Mouse (Mus musculus): ENCODE data around the gene Rassf6. TPM values are rescaled to one million over a fixed set of nuclear protein-coding genes. Genes with fewer than 3 reads are reported as not detected.

Gene Rassf6
- polyA plus RNA-seq, 1 experiment, result 0.55 TPM

DNA sequence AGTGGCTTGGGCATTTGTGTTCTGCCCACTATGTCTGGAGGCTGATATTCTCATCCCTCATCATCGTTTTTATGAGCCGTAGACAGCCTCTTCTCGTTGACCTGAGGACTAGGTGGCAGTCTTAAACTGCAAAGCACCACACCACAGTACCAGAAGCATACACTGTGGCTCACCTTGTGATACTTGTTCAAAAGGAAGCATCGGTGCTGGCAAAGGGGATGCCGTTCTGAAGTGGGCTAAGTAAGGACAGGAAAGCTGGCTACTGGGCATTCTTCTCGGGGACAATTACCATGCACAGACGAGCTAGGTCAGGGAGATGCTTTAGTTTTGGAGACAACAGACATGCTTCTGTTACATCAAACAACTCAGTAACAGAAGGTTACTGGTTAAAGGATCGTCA lies 21.4 kb upstream of the Rassf6 start:
- H3K4me3 ChIP-seq (ENCODE audit: extremely low read depth, insufficient read depth, insufficient read length), result no peak overlapping the region
- H3K27ac ChIP-seq (ENCODE audit: insufficient read depth, low read length), result no peak overlapping the region
- no peak for DNase-seq (ENCODE audit: low read depth in 1 of 2, low spot score in 2 of 2)
- no peaks in the 10 kb centered on the region for H3K4me1 ChIP-seq (ENCODE audit: control insufficient read depth, insufficient read depth, insufficient read length)
- TF ChIP-seq POLR2A (IDR thresholded peaks at IDR 0.05; ENCODE audit: low read depth, low read length), result no peak
- no peak for TF ChIP-seq CTCF (IDR thresholded peaks at IDR 0.05; ENCODE audit: extremely low read depth, insufficient read depth, insufficient read length, insufficient replicate concordance)
- H3K27me3 ChIP-seq (ENCODE audit: control insufficient read depth, insufficient read depth, low read length), result no peaks in the 10 kb centered on the region
- 47% methylated on average over 8 of the region's 8 CpGs for WGBS
- H3K36me3 ChIP-seq (ENCODE audit: control insufficient read depth, insufficient read depth, low read length), result no peaks in the 10 kb centered on the region

DNA sequence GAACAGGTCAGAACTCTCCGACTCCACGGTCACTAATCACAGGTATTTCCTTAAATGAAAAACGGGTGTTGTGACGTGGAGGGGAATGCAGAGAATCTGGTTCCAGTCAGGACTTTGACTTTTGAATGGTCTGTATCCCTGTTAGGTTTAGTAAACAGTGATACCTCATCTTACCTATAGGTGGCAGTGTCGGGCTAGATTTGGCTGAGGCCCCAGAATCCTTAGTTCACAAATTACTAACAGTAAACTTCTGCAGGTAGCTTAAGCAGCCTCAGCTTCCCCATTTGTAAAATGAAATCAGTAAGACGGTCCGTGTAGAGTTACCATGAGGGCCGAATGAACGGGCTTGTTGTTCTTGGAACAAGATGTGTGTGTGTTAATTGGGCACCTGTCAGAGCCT lies 21.0 kb upstream of the Rassf6 start:
- Histone ChIP-seq H3K4me3 (ENCODE audit: extremely low read depth, insufficient read depth, insufficient read length) (no peak overlapping the region), H3K27me3 (ENCODE audit: control insufficient read depth, insufficient read depth, low read length) (no peaks in the 10 kb centered on the region), H3K36me3 (ENCODE audit: control insufficient read depth, insufficient read depth, low read length) (no peaks in the 10 kb centered on the region), H3K27ac (ENCODE audit: insufficient read depth, low read length) (no peak overlapping the region), H3K4me1 (ENCODE audit: control insufficient read depth, insufficient read depth, insufficient read length) (no peaks in the 10 kb centered on the region)
- peak; percentile 4 to 11 for DNase-seq (ENCODE audit: low read depth in 1 of 2, low spot score in 2 of 2)
- WGBS, result 6% methylated on average over 9 of the region's 9 CpGs
- TF ChIP-seq CTCF (IDR thresholded peaks at IDR 0.05; ENCODE audit: extremely low read depth, insufficient read depth, insufficient read length, insufficient replicate concordance), result no peak
- TF ChIP-seq POLR2A (IDR thresholded peaks at IDR 0.05; ENCODE audit: low read depth, low read length), result no peak

DNA sequence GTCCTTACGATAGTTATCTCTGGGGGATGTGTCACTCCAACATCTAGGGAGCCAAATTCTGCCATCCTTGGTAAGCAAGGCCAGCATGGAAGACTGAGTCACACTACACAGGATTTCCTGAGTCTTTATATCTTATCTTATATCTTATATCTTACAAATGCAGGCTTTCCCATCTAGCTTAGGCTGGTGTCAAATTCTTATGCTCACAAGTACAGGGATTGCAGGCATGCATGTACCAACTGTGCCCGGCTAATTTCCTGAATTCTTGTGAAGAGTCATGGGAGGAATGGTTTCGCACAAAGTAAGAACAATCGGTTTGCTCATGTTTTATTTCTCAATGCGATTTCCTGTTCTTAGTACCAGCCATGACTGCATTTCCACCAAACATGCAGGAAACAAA lies 20.0 kb upstream of the Rassf6 start:
- no peaks in the 10 kb centered on the region for H3K27me3 ChIP-seq (ENCODE audit: control insufficient read depth, insufficient read depth, low read length)
- no peak overlapping the region for H3K27ac ChIP-seq (ENCODE audit: insufficient read depth, low read length)
- no peaks in the 10 kb centered on the region for H3K36me3 ChIP-seq (ENCODE audit: control insufficient read depth, insufficient read depth, low read length)
- H3K4me3 ChIP-seq (ENCODE audit: extremely low read depth, insufficient read depth, insufficient read length), result no peak overlapping the region
- H3K4me1 ChIP-seq (ENCODE audit: control insufficient read depth, insufficient read depth, insufficient read length), result no peaks in the 10 kb centered on the region
- DNase-seq (ENCODE audit: low read depth in 1 of 2, low spot score in 2 of 2), result no peak
- whole genome bisulfite sequencing, result 71% methylated on average over 5 of the region's 5 CpGs
- TF ChIP-seq CTCF (IDR thresholded peaks at IDR 0.05; ENCODE audit: extremely low read depth, insufficient read depth, insufficient read length, insufficient replicate concordance) (no peak), POLR2A (IDR thresholded peaks at IDR 0.05; ENCODE audit: low read depth, low read length) (no peak)

DNA sequence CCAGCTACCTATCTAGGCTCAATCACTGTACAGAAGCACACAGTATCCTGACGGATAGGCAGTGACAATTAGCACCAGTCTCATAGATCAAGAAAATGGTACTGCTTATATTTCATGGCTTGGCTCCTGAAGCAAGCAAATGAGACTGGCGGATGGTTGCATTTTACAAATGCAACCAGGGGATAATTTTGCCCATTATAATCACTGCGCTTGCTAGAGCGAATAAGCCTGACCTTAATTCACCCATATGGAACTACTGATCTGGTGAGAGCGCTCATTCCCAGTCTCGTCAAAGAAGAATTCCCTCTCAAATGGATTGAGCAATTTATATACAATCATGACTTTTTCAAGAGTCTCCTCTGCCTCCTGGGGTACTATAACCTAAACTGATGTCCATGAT lies 16.2 kb upstream of the Rassf6 start:
- 92% methylated on average over 6 of the region's 6 CpGs for WGBS
- no peaks in the 10 kb centered on the region for H3K36me3 ChIP-seq (ENCODE audit: control insufficient read depth, insufficient read depth, low read length)
- H3K4me3 ChIP-seq (ENCODE audit: extremely low read depth, insufficient read depth, insufficient read length), result no peak overlapping the region
- no peaks in the 10 kb centered on the region for H3K27me3 ChIP-seq (ENCODE audit: control insufficient read depth, insufficient read depth, low read length)
- H3K27ac ChIP-seq (ENCODE audit: insufficient read depth, low read length), result no peak overlapping the region
- no peaks in the 10 kb centered on the region for H3K4me1 ChIP-seq (ENCODE audit: control insufficient read depth, insufficient read depth, insufficient read length)
- DNase-seq (ENCODE audit: low read depth in 1 of 2, low spot score in 2 of 2), result no peak
- TF ChIP-seq CTCF (IDR thresholded peaks at IDR 0.05; ENCODE audit: extremely low read depth, insufficient read depth, insufficient read length, insufficient replicate concordance), result no peak
- TF ChIP-seq POLR2A (IDR thresholded peaks at IDR 0.05; ENCODE audit: low read depth, low read length), result no peak

DNA sequence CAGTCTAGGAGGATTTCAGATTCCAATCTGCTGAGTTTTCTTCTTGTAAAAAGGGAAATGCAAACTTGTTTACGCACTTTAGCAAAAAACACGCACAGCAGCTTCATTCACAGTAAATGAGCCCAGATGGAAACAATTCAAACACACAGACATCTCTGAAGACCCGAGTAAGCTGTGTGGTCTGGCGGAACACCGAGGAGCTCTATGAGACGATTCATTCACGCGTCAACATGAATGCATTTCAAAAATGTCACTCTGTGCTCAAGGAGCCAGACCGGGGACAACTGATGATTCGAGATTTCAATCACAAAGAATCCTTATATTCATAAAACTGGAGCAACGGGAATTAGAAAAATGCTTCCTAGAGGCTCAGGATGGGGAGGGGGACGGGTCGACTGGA lies 15.4 kb upstream of the Rassf6 start:
- no peak for TF ChIP-seq POLR2A (IDR thresholded peaks at IDR 0.05; ENCODE audit: low read depth, low read length)
- no peak for TF ChIP-seq CTCF (IDR thresholded peaks at IDR 0.05; ENCODE audit: extremely low read depth, insufficient read depth, insufficient read length, insufficient replicate concordance)
- no peak overlapping the region for H3K27ac ChIP-seq (ENCODE audit: insufficient read depth, low read length)
- no peak overlapping the region for H3K4me3 ChIP-seq (ENCODE audit: extremely low read depth, insufficient read depth, insufficient read length)
- H3K4me1 ChIP-seq (ENCODE audit: control insufficient read depth, insufficient read depth, insufficient read length), result no peaks in the 10 kb centered on the region
- no peak for DNase-seq (ENCODE audit: low read depth in 1 of 2, low spot score in 2 of 2)
- 84% methylated on average over 13 of the region's 13 CpGs for WGBS
- H3K27me3 ChIP-seq (ENCODE audit: control insufficient read depth, insufficient read depth, low read length), result no peaks in the 10 kb centered on the region
- H3K36me3 ChIP-seq (ENCODE audit: control insufficient read depth, insufficient read depth, low read length), result no peaks in the 10 kb centered on the region

DNA sequence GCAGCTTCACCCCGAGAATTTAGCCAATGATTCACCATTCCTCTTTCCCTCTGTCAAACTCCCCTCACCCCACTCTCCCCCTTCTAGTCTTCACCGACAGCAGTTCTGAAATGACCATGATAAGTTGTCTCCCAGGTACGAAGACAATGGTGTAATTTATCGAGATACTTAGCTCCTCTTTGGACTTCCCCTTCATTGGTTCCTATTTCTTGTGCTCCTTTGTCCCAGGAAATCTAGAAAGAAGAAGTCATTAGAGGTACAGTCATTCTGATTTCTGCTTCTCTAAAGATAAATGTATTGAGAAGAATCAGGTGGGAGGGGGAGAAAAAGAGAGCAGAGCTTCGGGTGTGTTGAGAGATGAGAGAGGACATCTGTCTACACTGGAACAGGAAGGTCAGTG lies 14.3 kb upstream of the Rassf6 start:
- no peak for DNase-seq (ENCODE audit: low read depth in 1 of 2, low spot score in 2 of 2)
- H3K27me3 ChIP-seq (ENCODE audit: control insufficient read depth, insufficient read depth, low read length), result no peaks in the 10 kb centered on the region
- no peaks in the 10 kb centered on the region for H3K4me1 ChIP-seq (ENCODE audit: control insufficient read depth, insufficient read depth, insufficient read length)
- no peaks in the 10 kb centered on the region for H3K36me3 ChIP-seq (ENCODE audit: control insufficient read depth, insufficient read depth, low read length)
- no peak overlapping the region for H3K4me3 ChIP-seq (ENCODE audit: extremely low read depth, insufficient read depth, insufficient read length)
- 30% methylated on average over 5 of the region's 5 CpGs for WGBS
- H3K27ac ChIP-seq (ENCODE audit: insufficient read depth, low read length), result no peak overlapping the region
- no peak for TF ChIP-seq CTCF (IDR thresholded peaks at IDR 0.05; ENCODE audit: extremely low read depth, insufficient read depth, insufficient read length, insufficient replicate concordance)
- TF ChIP-seq POLR2A (IDR thresholded peaks at IDR 0.05; ENCODE audit: low read depth, low read length), result no peak

DNA sequence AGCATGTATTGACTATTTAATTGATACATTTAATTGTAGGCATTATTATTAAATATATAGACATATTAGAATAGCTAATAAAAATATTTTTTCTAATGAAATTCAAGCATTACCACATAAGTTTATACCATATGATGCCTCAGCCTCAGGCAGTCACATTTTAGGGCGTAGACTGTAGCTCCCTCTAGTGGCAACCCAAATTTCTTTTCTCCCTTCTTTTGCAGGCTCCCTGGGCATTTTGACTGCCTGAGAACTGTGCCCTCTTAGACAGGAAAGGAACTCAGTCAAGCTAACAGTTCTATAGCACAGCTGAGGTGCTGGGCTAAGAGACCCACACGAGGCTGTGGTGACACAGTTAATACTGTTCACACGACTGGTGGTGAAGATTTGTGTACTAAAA lies 12.3 kb upstream of the Rassf6 start:
- Histone ChIP-seq H3K36me3 (ENCODE audit: control insufficient read depth, insufficient read depth, low read length) (no peaks in the 10 kb centered on the region), H3K4me3 (ENCODE audit: extremely low read depth, insufficient read depth, insufficient read length) (no peak overlapping the region), H3K27me3 (ENCODE audit: control insufficient read depth, insufficient read depth, low read length) (no peaks in the 10 kb centered on the region), H3K4me1 (ENCODE audit: control insufficient read depth, insufficient read depth, insufficient read length) (no peaks in the 10 kb centered on the region), H3K27ac (ENCODE audit: insufficient read depth, low read length) (no peak overlapping the region)
- DNase-seq (ENCODE audit: low read depth in 1 of 2, low spot score in 2 of 2), result peak; percentile 17 to 29
- WGBS, result 3% methylated on average over 3 of the region's 3 CpGs
- no peak for TF ChIP-seq POLR2A (IDR thresholded peaks at IDR 0.05; ENCODE audit: low read depth, low read length)
- peak; percentile 57; the same call in 1 of the 2 replicates for TF ChIP-seq CTCF (IDR thresholded peaks at IDR 0.05; ENCODE audit: extremely low read depth, insufficient read depth, insufficient read length, insufficient replicate concordance)

All from spleen, adult 2 months (tissue).